Mouse (Mus musculus) hindbrain, embryonic 11.5 days (tissue): ENCODE measurements around the gene Gm28374. TPM values are rescaled to one million over a fixed set of nuclear protein-coding genes. Genes with fewer than 3 reads are reported as not detected.
A peak's percentile ranks its signal among the peaks of the same experiment; 100 is the strongest.

Experiments
- ATAC-seq: fragments of 200-750 bp; cut with Nextera tagmentation; 2 replicates; pipeline ENCODE4 v1.8.0; 2017; ENCODE audit warnings: mild to moderate bottlenecking, moderate TSS enrichment, moderate library complexity; ENCODE audit not compliant: low FRiP score
- DNase-seq: peaks from one replicate; pipeline ENCODE4 v3.0.0-alpha.2; 2015; ENCODE audit warnings: low spot score
- H3K27ac ChIP-seq: fragments of 300-500 bp; sonication (generic); 2 replicates; pipeline ENCODE4 v1.5.1; 2014; ENCODE audit warnings: mild to moderate bottlenecking, low read depth, low read length
- H3K27me3 ChIP-seq: fragments of 300-500 bp; sonication (generic); 2 replicates; pipeline ENCODE4 v1.6.1; 2014; ENCODE audit warnings: mild to moderate bottlenecking, low read length, moderate library complexity, mixed read lengths; ENCODE audit not compliant: control insufficient read depth, insufficient read depth
- H3K36me3 ChIP-seq: fragments of 300-500 bp; sonication (generic); 2 replicates; pipeline ENCODE4 v1.6.1; 2014; ENCODE audit warnings: mild to moderate bottlenecking, low read length, moderate library complexity, mixed read lengths; ENCODE audit not compliant: control insufficient read depth, insufficient read depth
- H3K4me1 ChIP-seq: fragments of 300-500 bp; sonication (generic); replicated peaks from 2 replicates; pipeline ENCODE4 v1.6.1; 2014; ENCODE audit warnings: low read length, mixed read lengths; ENCODE audit not compliant: control insufficient read depth, insufficient read depth
- H3K4me2 ChIP-seq: fragments of 300-500 bp; sonication (generic); replicated peaks from 2 replicates; pipeline ENCODE4 v1.6.1; 2014; ENCODE audit warnings: mild to moderate bottlenecking, low read depth, low read length
- H3K4me3 ChIP-seq: fragments of 300-500 bp; sonication (generic); 2 replicates; pipeline ENCODE4 v1.5.1; 2014; ENCODE audit warnings: low read depth, low read length
- H3K9ac ChIP-seq: fragments of 300-500 bp; sonication (generic); 2 replicates; pipeline ENCODE4 v1.6.1; 2014; ENCODE audit warnings: low read depth, low read length
- H3K9me3 ChIP-seq: fragments of 300-500 bp; sonication (generic); 2 replicates; pipeline ENCODE4 v1.6.1; 2016; ENCODE audit warnings: low read length; ENCODE audit not compliant: control insufficient read depth
- WGBS: fragments of 180-500 bp; shearing (Covaris S2); extraction: QIAGEN DNeasy Blood & Tissue Kit; methylation state at CpG from one replicate; pipeline ENCODE4 v1.1.7; 2014; 5-methylcytosine and 5-hydroxymethylcytosine counted together
- polyA plus RNA-seq: library from polyadenylated mRNA; unstranded; fragments of >200 nt; fragmentation: Nextera tagmentation; extraction: Ambion mirVana; gene quantifications from 2 replicates; pipeline ENCODE4 v1.2.1, GENCODE M21; 2014

The Gm28374 gene
- polyA plus RNA-seq, 1 experiment from 2014 or later = 1.7 TPM

DNA sequence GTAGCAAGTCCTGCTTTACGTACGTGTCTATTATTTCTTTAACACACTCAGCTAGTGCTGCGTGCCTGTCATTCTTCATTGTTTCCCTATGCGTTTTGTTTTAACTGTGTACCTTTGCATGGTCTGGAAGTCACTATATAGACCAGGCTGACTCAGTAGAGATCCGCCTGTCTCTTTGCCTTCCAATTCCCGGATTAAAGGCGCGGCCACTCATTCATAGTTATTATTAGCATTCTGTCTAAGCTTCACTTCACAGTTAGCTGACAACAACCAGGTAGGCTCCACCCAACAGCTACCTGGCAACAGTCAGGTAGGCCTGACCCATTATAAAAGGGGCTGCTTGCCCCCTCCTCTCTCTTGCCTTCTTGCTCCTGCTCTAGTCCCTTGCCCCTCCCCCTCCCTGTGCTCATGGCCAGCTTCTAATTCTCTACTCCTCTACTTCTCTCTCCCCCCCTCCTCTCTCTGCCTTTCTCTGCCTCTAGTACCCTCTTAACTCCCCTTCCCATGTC is 36.7 kb upstream of the Gm28374 start:
- H3K36me3 ChIP-seq = peaks cover 6% of the 10 kb centered on the region; the same call in 1 of the 2 replicates
- WGBS = 2% methylated on average over 8 of the region's 8 CpGs
- peak overlapping the region; percentile 95 for H3K27ac ChIP-seq
- no peaks in the 10 kb centered on the region for H3K27me3 ChIP-seq
- no peaks in the 10 kb centered on the region for H3K9me3 ChIP-seq
- DNase-seq (no peak), ATAC-seq (peak; percentile 70)
- peak overlapping the region; percentile 94 for H3K4me2 ChIP-seq
- H3K4me3 ChIP-seq = peak overlapping the region; percentile 57
- peak overlapping the region; percentile 90 for H3K9ac ChIP-seq
- H3K4me1 ChIP-seq = peaks cover 11% of the 10 kb centered on the region

DNA sequence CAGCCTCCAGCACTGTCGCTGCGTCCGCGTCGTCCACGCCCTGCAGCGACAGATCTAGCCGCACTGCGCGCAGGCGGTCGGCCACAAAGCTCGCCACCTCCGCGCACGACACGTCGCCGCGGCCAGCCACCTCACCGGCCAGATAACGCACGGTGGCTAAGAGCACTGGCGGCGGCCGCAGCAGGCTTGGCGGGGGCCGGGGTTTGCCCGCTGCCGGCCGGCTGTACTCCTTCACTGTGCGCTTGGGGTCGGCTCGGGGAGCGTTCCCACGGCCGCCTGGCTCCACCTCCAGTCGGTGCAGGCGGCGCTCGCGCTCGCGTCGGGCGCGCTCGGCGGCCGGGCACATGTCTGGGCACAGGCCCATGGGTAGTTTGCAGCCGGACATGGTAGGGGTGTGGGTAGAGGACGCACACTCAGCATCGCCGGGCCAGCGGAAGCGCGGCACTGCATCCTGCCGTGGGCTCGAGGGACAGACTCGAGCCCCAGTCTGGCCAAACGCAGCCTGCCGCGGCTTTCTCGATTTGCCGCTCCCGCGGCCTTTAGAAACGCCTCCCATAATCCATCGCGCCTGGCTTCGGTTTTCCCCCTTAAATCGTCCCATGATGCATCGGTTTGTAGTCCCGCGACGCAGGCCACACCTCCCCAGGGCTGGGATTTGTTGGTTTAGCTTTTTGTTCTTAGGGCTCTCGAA is 36.1 kb upstream of the Gm28374 start, which contains the start of gene Sac3d1:
Sac3d1 (minus strand) TSS at position 665 of the 691 bp plus-strand sequence.
- Histone ChIP-seq H3K27ac (peak within 1 kb of the TSS; percentile 95), H3K9me3 (no peaks in the 10 kb centered on the region), H3K36me3 (peaks cover 6% of the 10 kb centered on the region; the same call in 1 of the 2 replicates), H3K4me3 (peak within 1 kb of the TSS; percentile 57), H3K9ac (peak within 1 kb of the TSS; percentile 90), H3K4me1 (peaks cover 11% of the 10 kb centered on the region), H3K4me2 (peak within 1 kb of the TSS; percentile 94), H3K27me3 (no peaks in the 10 kb centered on the region)
- under 1% methylated on average over 70 of the region's 77 CpGs for WGBS
- DNase-seq = peak; percentile 94
- peak; percentile 88 for ATAC-seq

DNA sequence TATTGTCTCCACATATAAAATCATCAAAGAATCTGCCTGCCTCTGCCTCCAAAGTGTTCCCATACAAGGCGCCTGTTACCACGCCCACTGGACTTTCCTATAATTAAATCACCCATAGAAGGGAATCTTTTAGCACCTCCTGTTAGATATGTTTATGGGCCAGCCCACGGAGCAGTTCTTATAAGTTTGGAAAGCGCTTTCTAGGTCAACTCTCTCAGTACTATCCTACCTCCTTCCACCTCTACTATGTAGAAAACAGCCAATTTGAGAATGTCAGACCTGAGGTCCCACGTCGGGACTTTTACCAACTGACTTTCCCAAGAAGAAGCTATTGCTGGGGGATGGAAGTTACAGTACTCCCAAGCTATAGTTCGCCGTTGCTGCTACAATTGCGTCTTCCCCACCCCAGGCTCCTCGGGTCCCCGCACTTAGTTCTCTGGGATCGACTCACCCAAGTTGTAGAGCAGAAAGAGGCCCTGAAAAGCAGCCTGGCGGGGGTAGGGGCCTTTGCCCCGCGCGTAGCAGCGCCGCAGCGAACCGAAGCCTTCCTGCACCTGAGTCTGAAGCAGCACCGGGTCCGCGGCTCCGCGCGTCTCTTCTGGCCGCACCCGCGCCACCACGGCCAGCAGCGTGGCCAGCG is 35.4 kb upstream of the Gm28374 start:
- DNase-seq = no peak
- ATAC-seq = no peak; the same call in 1 of the 2 replicates
- Histone ChIP-seq H3K27ac (peak overlapping the region; percentile 95), H3K9ac (peak overlapping the region; percentile 90), H3K27me3 (no peaks in the 10 kb centered on the region), H3K4me2 (peak overlapping the region; percentile 94), H3K4me1 (peaks cover 11% of the 10 kb centered on the region), H3K36me3 (peaks cover 6% of the 10 kb centered on the region; the same call in 1 of the 2 replicates), H3K4me3 (peak overlapping the region; percentile 57), H3K9me3 (no peaks in the 10 kb centered on the region)
- WGBS = 6% methylated on average over 32 of the region's 32 CpGs

DNA sequence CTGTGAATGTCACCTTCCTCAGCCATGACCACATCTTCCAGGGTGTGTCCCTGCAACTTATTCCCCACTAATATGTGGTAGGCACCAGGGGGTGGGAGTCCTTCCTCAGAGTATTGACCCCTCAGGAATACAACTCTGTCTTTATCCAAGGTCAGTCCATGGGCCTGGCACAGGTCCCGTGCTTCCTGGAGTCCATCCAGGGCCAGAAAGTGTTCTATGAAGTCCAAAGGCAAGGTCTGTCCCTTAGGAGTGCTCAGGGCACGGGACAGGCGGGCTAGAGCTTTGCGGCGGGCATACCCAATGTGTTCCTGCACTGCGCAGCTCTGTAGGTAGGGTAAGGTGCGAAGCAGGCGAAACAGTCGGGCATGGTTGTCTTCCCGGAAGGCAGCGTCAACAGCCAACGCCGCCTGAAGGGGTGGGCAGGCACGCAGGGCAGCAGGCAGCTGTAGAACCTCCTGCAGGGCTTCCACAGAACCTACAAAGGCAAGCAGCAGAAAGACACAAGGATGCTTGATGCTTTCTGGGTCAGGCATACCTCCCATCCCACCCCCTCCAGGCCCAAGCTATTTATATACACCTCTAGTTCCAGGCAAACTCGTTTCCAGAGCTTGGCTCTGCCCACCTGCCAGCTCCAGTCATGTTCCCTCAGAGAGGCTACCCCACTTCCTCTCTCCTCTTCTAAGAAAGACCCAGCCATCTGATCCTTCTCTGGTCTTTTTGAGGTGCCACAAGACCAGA is 34.2 kb upstream of the Gm28374 start:
- Histone ChIP-seq H3K4me2 (no peak overlapping the region; the same call in 1 of the 2 replicates), H3K9me3 (no peaks in the 10 kb centered on the region), H3K27ac (no peak overlapping the region), H3K9ac (no peak overlapping the region; the same call in 1 of the 2 replicates), H3K27me3 (no peaks in the 10 kb centered on the region), H3K4me1 (peaks cover 11% of the 10 kb centered on the region), H3K36me3 (peaks cover 6% of the 10 kb centered on the region; the same call in 1 of the 2 replicates), H3K4me3 (no peak overlapping the region; the same call in 1 of the 2 replicates)
- DNase-seq (no peak), ATAC-seq (no peak)
- 94% methylated on average over 15 of the region's 15 CpGs for WGBS

DNA sequence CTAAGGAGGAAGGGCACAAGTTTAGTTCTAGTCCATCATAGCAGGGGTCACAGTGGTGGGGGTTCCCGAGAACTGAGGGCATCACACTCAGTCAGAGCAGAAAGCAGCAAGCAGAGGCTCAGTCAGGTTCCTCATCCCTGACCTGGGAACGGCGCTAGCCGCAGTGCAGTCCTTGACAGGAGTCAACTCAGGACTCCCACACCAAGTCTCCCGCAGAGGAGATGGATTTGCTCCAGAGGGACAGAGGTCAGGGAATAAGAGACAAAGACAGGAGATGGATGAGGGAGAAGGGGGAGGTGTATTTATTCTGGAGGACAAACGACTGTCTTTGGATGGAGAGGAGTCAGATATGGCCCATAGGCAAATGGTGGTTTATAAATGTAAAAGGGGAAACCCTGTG is 31.1 kb upstream of the Gm28374 start:
- 62% methylated on average over 6 of the region's 6 CpGs for WGBS
- DNase-seq (no peak), ATAC-seq (no peak)

DNA sequence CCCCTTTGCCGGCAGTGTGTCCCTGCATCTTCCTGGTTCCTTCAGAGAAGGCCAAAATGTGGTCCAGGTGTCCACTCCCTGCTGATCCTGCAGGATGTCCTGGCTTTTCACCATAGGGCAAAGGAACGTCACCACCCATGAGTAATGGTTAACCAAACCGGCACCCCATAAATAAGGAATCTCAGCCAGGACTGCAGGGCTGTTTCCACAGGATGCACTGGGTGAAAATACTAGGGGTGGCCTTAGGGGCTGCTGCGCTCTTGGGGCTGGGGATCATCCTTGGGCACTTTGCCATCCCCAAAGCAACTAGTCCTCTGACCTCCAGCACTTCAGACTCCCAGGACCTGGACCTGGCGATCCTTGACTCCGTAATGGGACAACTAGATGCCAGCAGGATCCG is 23.5 kb upstream of the Gm28374 start, which contains the start of gene Naaladl1:
Naaladl1 (plus strand) TSS at position 197 of the 400 bp plus-strand sequence.
- H3K36me3 ChIP-seq = no peaks in the 10 kb centered on the region
- no peak within 1 kb of the TSS for H3K4me3 ChIP-seq
- H3K9ac ChIP-seq = no peak within 1 kb of the TSS
- no peaks in the 10 kb centered on the region for H3K9me3 ChIP-seq
- 85% methylated on average over 7 of the region's 7 CpGs for WGBS
- no peak within 1 kb of the TSS for H3K4me2 ChIP-seq
- no peaks in the 10 kb centered on the region for H3K4me1 ChIP-seq
- no peak for DNase-seq
- no peak for ATAC-seq
- H3K27ac ChIP-seq = no peak within 1 kb of the TSS
- H3K27me3 ChIP-seq = no peaks in the 10 kb centered on the region

More for the DNA sequence above, 31.1 kb upstream of the Gm28374 start:
- Histone ChIP-seq H3K9me3 (no peaks in the 10 kb centered on the region), H3K4me3 (no peak overlapping the region), H3K27ac (no peak overlapping the region), H3K9ac (no peak overlapping the region), H3K4me1 (peaks cover 7% of the 10 kb centered on the region; the same call in 1 of the 2 replicates), H3K4me2 (no peak overlapping the region), H3K36me3 (peaks cover 6% of the 10 kb centered on the region; the same call in 1 of the 2 replicates), H3K27me3 (no peaks in the 10 kb centered on the region)

DNA sequence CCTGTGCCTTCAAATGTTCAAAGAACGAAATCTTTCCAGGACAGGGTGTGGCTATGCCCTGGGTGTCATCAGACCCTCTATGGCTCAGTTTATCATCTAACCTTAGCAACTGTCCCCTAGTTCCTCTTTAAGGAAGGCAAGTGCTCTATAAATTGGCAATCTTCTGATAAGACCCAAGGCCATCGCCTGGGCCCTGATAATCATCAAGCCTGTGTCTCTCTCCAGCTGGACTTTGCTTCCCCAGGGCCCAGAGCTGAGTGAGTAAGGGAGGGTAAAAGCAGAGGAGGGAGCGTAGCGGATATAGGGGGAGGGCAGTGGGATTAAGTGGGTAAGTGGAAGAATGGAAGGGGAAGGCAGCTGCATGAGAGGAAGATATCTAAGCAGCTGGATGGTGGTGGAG is 22.4 kb upstream of the Gm28374 start:
- ATAC-seq (no peak), DNase-seq (no peak)
- H3K4me2 ChIP-seq = no peak overlapping the region
- no peak overlapping the region for H3K4me3 ChIP-seq
- no peaks in the 10 kb centered on the region for H3K4me1 ChIP-seq
- 91% methylated on average over 4 of the region's 4 CpGs for WGBS
- H3K27me3 ChIP-seq = no peaks in the 10 kb centered on the region
- no peaks in the 10 kb centered on the region for H3K9me3 ChIP-seq
- H3K36me3 ChIP-seq = no peaks in the 10 kb centered on the region
- H3K9ac ChIP-seq = no peak overlapping the region; the same call in 1 of the 2 replicates
- H3K27ac ChIP-seq = no peak overlapping the region

DNA sequence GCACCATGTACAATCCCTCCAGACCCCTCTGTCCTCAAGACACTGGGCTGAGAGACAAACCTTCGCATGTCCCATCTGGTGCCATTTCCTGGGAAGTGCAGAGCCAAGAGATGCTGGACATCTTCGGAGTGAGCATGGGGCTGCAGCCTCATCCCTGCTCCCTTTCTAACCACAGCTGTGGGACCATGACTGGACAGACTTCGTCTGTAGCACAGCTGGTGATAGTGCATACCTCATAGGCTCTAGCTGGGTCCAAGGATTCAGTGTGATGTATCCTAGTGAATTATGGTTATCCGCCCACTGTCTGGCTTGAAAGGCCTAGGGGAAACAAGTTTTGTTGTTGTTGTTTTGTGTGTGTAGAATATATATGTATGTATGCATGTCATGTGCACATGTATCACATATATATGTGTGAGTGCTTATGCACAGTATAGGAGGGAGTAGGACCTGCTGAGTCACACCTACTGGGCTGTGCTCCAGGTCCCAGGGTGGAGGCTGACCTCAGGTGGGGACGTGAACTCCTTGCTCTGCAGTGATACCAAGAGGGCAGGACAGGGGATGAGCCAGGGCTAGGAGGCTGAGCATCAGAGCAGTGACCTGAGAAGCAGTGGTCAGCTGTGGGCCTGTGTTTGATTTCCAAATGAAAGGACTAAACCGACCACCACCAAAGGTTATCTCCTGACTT is 20.3 kb upstream of the Gm28374 start:
- H3K27me3 ChIP-seq = no peaks in the 10 kb centered on the region
- ATAC-seq (no peak), DNase-seq (no peak)
- WGBS = 80% methylated on average over 6 of the region's 6 CpGs
- H3K4me1 ChIP-seq = no peaks in the 10 kb centered on the region
- no peak overlapping the region for H3K4me3 ChIP-seq
- 0 out of 2 replicates have a peak overlapping the region, but pooled peaks have one; percentile 7 for H3K9ac ChIP-seq
- H3K36me3 ChIP-seq = no peaks in the 10 kb centered on the region
- no peak overlapping the region for H3K27ac ChIP-seq
- H3K9me3 ChIP-seq = no peaks in the 10 kb centered on the region
- H3K4me2 ChIP-seq = no peak overlapping the region
